ENCODE assay signal across 8 mouse cellular contexts in genomic region chr13:32801693-32802221, GRCm38 (mm10). TPM values are rescaled to one million over a fixed set of nuclear protein-coding genes. Genes with fewer than 3 reads are reported as not detected.
DNase-seq lines count a peak whose midpoint lies in the region; ATAC-seq lines count a peak whose summit lies in the region.

Wrnip1 (plus strand) TSS chr13:32802038.

- peaks cover 8% of the 10 kb centered on the region for H3K36me3 ChIP-seq in hindbrain, embryonic 14.5 days (replicated peaks; ENCODE audit: control insufficient read depth, insufficient read depth)

- peak within 1 kb of the TSS; percentile 78 for H3K9ac ChIP-seq in hindbrain, embryonic 14.5 days

- peak; percentile 99 for ATAC-seq in hindbrain, embryonic 14.5 days (ENCODE audit: low FRiP score)

- peak within 1 kb of the TSS; percentile 91 for H3K27ac ChIP-seq in hindbrain, embryonic 14.5 days

- H3K4me2 ChIP-seq in hindbrain, embryonic 14.5 days (replicated peaks), result peak within 1 kb of the TSS; percentile 80

- H3K27me3 ChIP-seq in hindbrain, embryonic 14.5 days (ENCODE audit: control insufficient read depth, insufficient read depth, low read length), result no peaks in the 10 kb centered on the region

- DNase-seq in R1 (ENCODE audit: low read depth, low spot score), result peak; percentile 99
- DNase-seq in cerebellum, postnatal 25 days, result peak; percentile 95 to 98
- DNase-seq in frontal cortex, postnatal 25 days (ENCODE audit: low spot score in 2 of 2), result peak; percentile 91 to 97
- peak; percentile 100 for DNase-seq in hindbrain, embryonic 14.5 days (ENCODE audit: low spot score)
- DNase-seq in layer of hippocampus, postnatal 36 days, result peak; percentile 96 to 98
- DNase-seq in lung, postnatal 36 days, result peak; percentile 98
- peak; percentile 100 for DNase-seq in retina, postnatal 1 day
- DNase-seq in urinary bladder, adult 18-20 months (ENCODE audit: low spot score in 2 of 2), result peak; percentile 86 to 98

- peaks cover 24% of the 10 kb centered on the region for H3K4me1 ChIP-seq in hindbrain, embryonic 14.5 days (replicated peaks; ENCODE audit: control insufficient read depth, insufficient read depth, low read length)

- peak within 1 kb of the TSS; percentile 90 for H3K4me3 ChIP-seq in hindbrain, embryonic 14.5 days (replicated peaks; ENCODE audit: low read length)

- WGBS in hindbrain, embryonic 14.5 days, result under 1% methylated on average over 50 of the region's 51 CpGs

- no peaks in the 10 kb centered on the region for H3K9me3 ChIP-seq in hindbrain, embryonic 14.5 days (ENCODE audit: control insufficient read depth, low read length)

RNA-seq across cellular contexts. Expression of gene Wrnip1, which starts in this region (rescaled TPM):
- 29.9 and 34.6 TPM in 2 replicates for polyA plus RNA-seq in hindbrain, embryonic 14.5 days (2014; fragmentation: Nextera tagmentation; extraction: Ambion mirVana)
- 10 to 100 TPM; 60.6 to 61.5 TPM for total RNA-seq in layer of hippocampus, postnatal 36 days (2021)

Comparison
In these comparisons a context has a peak if more than half of its experiments do, and no peak if none do; other contexts are left out.
1. Peak in every context shown above with its lines: DNase-seq, ATAC-seq, H3K4me3 ChIP-seq and H3K27ac ChIP-seq.